Mouse (Mus musculus) heart, adult 2 months (tissue): ENCODE results near the gene Zfp503.

Source experiments
- CTCF ChIP-seq: fragments of 200-600 bp; IDR thresholded peaks from 2 replicates; pipeline ENCODE4 v1.8.1; 2022; ENCODE audit warnings: antibody characterized with exemption, mild to moderate bottlenecking, moderate library complexity
- POLR2A ChIP-seq: fragments of 200-500 bp; IDR thresholded peaks from 2 replicates; pipeline ENCODE4 v1.6.1; 2011; ENCODE audit warnings: mild to moderate bottlenecking, low read depth, low read length, control low read depth; ENCODE audit not compliant: insufficient read depth

DNA sequence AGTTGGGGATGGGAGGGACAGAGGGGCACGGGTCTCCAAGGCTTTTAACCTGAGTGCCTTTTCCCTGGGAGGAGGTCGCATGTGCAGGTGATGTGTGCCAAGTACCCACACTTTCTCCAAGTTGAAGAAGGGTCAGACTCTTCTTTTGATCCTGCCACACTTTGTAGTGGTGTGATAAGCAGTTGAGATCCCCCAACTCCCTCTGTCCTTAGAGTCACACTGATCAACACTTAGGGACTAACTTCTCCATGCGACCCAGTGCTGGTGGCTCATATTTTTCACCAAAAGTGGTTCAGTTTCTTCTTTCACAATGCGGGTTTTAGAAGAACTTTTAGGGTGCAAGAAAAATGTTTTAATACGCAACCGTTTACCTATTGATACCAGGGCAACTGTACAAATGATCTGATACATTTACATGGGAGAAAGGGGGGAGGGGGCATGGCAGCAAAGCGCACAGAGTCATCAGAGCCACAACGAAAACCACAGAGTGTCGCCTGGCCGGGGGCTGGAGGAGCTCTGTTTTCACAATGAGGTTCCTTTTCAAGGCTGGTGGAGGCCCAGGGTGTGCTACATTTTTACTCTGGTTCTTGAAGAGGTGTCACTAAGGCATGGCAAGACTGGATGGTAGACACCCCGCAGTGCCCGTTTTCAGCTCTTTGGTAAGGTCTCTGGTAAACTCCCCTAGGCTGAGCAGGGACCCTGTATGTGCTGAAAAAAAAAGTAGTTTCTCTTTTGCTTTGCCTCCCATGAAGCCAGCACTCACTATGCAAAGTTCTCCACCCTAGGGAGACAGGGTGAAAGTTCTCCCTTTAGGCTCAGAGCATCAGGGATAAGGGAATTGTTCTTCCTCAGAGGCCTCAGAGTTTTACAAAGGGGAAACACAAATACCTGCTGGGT lies 30.8 kb upstream of the Zfp503 start:
- TF ChIP-seq CTCF = no peak
- TF ChIP-seq POLR2A = 0 out of 2 replicates have a peak, but pooled peaks have one; percentile 27
